ENCODE assay signal across 1 mouse cellular context in the genomic region with DNA sequence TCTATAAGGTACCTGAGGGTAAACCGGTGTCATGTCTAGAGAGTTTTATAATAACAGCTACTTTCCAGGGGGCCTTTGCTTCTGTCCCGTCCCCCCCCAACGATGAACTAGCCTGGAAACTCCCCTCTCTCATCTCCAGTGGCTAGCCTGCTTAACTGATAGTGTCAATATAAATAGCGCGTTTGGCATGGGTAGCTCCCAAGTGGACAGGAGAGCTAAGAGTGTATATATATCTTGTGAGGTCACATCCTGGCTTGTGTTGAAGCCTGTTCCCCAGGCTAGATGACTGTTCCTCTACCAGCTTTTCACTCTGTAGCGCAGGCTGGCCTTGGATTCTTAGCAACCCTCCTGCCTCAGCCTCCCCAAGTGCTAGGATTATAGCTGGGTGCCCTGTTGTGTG.
TF ChIP-seq lines count a peak whose summit lies in the region.

No protein-coding gene starts in this region.

TF ChIP-seq in CH12.LX, 34 proteins besides CTCF, POLR2A, EP300 and RAD21:
- TF ChIP-seq CHD1 (IDR thresholded peaks at IDR 0.05; ENCODE audit: low read depth, low read length) (no peak), USF2 (conservative IDR thresholded peaks at IDR 0.05; ENCODE audit: low read depth, low read length) (no peak), E2F4 (IDR thresholded peaks at IDR 0.05; ENCODE audit: insufficient replicate concordance, low read depth, low read length) (no peak), PAX5 (IDR thresholded peaks at IDR 0.05; ENCODE audit: low read length) (no peak), SMC3 (IDR thresholded peaks at IDR 0.05; ENCODE audit: low read depth, low read length) (no peak), ZNF384 (IDR thresholded peaks at IDR 0.05; ENCODE audit: low read depth, low read length) (no peak), IRF4 (IDR thresholded peaks at IDR 0.05; ENCODE audit: low read depth, low read length) (no peak), MEF2A (IDR thresholded peaks at IDR 0.05; ENCODE audit: borderline replicate concordance, low read depth, low read length) (0 out of 2 replicates have a peak, but pooled peaks have one; percentile 14)
TF ChIP-seq in CH12.LX: peak in this region for 1.
